Mouse (Mus musculus) midbrain, embryonic 12.5 days (tissue): ENCODE measurements around the gene Mypn. TPM values are rescaled to one million over a fixed set of nuclear protein-coding genes. Genes with fewer than 3 reads are reported as not detected.

Experiments used
- ATAC-seq: fragments of 200-750 bp; cut with Nextera tagmentation; 2 replicates; pipeline ENCODE4 v1.8.0; 2017; ENCODE audit warnings: low read depth, moderate TSS enrichment, moderate library complexity; ENCODE audit not compliant: low FRiP score
- H3K27ac ChIP-seq: fragments of 300-500 bp; sonication (generic); replicated peaks from 2 replicates; pipeline ENCODE4 v1.5.1; 2016; ENCODE audit warnings: mild to moderate bottlenecking
- H3K27me3 ChIP-seq: fragments of 300-500 bp; sonication (generic); 2 replicates; pipeline ENCODE4 v1.6.1; 2016; ENCODE audit warnings: mild to moderate bottlenecking
- H3K36me3 ChIP-seq: fragments of 300-500 bp; sonication (generic); 2 replicates; pipeline ENCODE4 v1.6.1; 2016
- H3K4me1 ChIP-seq: fragments of 300-500 bp; sonication (generic); 2 replicates; pipeline ENCODE4 v1.6.1; 2016
- H3K4me2 ChIP-seq: fragments of 300-500 bp; sonication (generic); replicated peaks from 2 replicates; pipeline ENCODE4 v1.6.1; 2016; ENCODE audit warnings: mild to moderate bottlenecking, moderate library complexity
- H3K4me3 ChIP-seq: fragments of 300-500 bp; sonication (generic); 2 replicates; pipeline ENCODE4 v1.5.1; 2016; ENCODE audit warnings: mild to moderate bottlenecking
- H3K9ac ChIP-seq: fragments of 300-500 bp; sonication (generic); replicated peaks from 2 replicates; pipeline ENCODE4 v1.6.1; 2016; ENCODE audit warnings: mild to moderate bottlenecking, moderate library complexity
- H3K9me3 ChIP-seq: fragments of 300-500 bp; sonication (generic); 2 replicates; pipeline ENCODE4 v1.6.1; 2016; ENCODE audit warnings: mild to moderate bottlenecking
- WGBS: fragments of 180-500 bp; shearing (Covaris S2); methylation state at CpG from one replicate; pipeline ENCODE4 v1.1.7; 2016; 5-methylcytosine and 5-hydroxymethylcytosine counted together
- polyA plus RNA-seq: library from polyadenylated mRNA; unstranded; fragments of >200 nt; fragmentation: Nextera tagmentation; extraction: Ambion mirVana; gene quantifications from 2 replicates; pipeline ENCODE4 v1.2.1, GENCODE M21; 2016

Gene Mypn
- polyA plus RNA-seq, 1 experiment from 2014 or later: 0.13 TPM

DNA sequence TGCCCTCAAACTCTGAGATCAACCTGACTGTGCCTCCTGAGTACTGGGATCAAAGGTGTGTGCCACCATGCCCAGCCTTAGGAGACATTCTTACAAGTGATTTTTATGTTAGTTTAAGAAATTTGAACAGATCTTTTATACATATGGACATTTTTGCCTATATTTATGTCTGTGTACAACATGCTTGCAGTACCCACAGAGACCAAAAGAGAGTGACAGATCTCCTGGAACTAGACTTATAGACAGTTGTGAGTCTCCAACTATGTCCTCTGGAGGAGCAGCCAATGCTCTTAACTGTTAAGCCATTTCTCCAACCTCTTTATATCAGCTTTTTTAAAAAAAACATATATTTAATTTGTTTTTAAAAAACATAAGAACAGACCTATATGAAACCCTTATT is 51.4 kb downstream of the Mypn start:
- Histone ChIP-seq H3K27me3 (no peaks in the 10 kb centered on the region), H3K27ac (no peak overlapping the region)
- ATAC-seq: no peak

DNA sequence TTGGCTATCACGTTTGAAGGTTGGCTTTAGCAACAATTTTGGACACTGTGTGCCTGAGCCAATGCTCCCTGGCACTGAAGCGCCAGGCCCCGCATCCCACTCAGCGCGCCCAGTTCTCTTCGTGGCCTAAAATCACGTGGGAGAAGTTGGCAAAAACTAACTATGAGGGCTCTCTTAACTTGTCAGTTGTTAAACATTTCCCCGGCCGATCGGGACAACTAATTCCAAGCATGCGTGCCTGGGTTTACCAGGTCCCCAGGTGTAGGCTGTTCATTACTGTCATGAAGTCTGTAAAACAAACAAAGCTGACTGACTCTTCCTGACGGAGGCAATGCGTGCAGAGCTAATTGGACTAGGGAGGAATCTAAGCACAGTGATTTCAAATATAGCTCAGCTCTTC is 61.1 kb downstream of the Mypn start:
- H3K9ac ChIP-seq: no peak overlapping the region
- ATAC-seq: no peak
- H3K9me3 ChIP-seq: no peaks in the 10 kb centered on the region
- H3K4me1 ChIP-seq: no peaks in the 10 kb centered on the region
- no peaks in the 10 kb centered on the region for H3K36me3 ChIP-seq
- H3K4me2 ChIP-seq: no peak overlapping the region
- no peak overlapping the region for H3K4me3 ChIP-seq
- no peak overlapping the region for H3K27ac ChIP-seq
- WGBS: 91% methylated on average over 13 of the region's 13 CpGs
- H3K27me3 ChIP-seq: no peaks in the 10 kb centered on the region

More for the DNA sequence above, 51.4 kb downstream of the Mypn start:
- H3K4me1 ChIP-seq: no peaks in the 10 kb centered on the region
- H3K4me3 ChIP-seq: no peak overlapping the region
- no peaks in the 10 kb centered on the region for H3K9me3 ChIP-seq
- no peaks in the 10 kb centered on the region for H3K36me3 ChIP-seq
- H3K4me2 ChIP-seq: no peak overlapping the region
- no peak overlapping the region for H3K9ac ChIP-seq

DNA sequence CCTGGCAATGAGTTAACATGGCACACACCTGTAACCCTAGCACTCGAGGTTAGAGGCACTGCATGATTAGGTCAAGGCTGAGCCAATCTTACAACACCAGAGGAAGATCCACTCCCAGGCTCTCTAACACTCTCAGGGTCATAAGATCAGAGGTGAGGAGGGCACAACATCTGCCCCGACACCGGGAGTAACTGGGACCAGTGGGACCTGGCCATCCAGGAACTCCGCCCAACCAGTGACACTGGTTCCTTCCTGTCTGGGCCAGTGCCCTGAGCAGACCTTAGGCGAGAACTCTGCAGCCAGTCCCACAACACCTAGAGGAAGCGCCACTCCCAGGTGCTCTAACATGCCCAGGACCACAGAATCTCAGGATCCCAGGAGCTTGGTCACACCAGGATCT is 67.3 kb downstream of the Mypn start:
- no peaks in the 10 kb centered on the region for H3K27me3 ChIP-seq
- H3K27ac ChIP-seq: no peak overlapping the region
- no peak overlapping the region for H3K4me2 ChIP-seq
- H3K4me1 ChIP-seq: no peaks in the 10 kb centered on the region
- ATAC-seq: no peak
- no peak overlapping the region for H3K9ac ChIP-seq
- no peak overlapping the region for H3K4me3 ChIP-seq
- H3K9me3 ChIP-seq: no peaks in the 10 kb centered on the region
- H3K36me3 ChIP-seq: no peaks in the 10 kb centered on the region
- WGBS: 89% methylated on average over 6 of the region's 6 CpGs

DNA sequence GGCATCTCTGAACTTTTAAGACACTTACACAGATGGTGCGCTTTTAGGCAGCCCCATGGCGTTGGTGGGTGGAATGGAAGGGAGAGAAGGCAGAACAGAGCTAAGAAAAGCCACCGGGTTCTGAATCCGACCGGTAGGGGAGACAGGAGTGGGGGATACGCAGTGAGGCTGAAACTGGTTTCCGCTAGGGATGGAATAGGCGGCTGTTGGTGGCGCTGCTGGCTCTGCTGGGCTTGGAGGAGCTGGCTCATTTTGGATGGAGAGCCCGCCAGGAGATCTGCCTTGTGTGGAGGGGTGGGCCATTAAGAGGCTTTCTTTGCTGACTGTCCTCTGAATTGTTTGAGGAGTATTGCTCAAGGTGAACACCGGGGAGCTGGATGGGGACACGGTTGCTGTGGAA is 68.1 kb downstream of the Mypn start:
- Histone ChIP-seq H3K27ac (no peak overlapping the region), H3K4me2 (no peak overlapping the region), H3K4me3 (no peak overlapping the region), H3K27me3 (no peaks in the 10 kb centered on the region), H3K4me1 (no peaks in the 10 kb centered on the region), H3K36me3 (no peaks in the 10 kb centered on the region), H3K9ac (no peak overlapping the region), H3K9me3 (no peaks in the 10 kb centered on the region)
- WGBS: 53% methylated on average over 12 of the region's 12 CpGs
- no peak for ATAC-seq

DNA sequence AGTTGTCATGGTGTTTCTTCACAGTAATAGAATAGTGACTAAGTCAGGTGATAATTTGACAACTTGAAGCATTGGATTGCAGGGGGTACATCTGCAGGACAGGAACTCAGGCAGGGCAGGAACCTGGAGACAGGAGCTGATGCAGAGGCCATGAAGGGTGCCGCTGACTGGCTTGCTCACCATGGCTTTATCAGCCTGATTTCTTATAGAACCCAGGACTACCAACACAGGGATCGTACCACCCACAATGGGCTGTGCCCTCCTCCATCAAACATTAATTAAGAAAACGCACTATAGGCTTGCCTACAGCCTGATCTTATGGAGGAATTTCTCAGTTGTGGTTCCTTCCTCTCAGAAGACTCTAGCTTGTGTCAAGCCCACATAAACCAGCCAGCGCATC is 70.4 kb downstream of the Mypn start:
- Histone ChIP-seq H3K4me3 (no peak overlapping the region), H3K4me2 (no peak overlapping the region), H3K9me3 (no peaks in the 10 kb centered on the region), H3K4me1 (no peaks in the 10 kb centered on the region), H3K27ac (no peak overlapping the region), H3K27me3 (no peaks in the 10 kb centered on the region), H3K9ac (no peak overlapping the region), H3K36me3 (no peaks in the 10 kb centered on the region)
- no peak for ATAC-seq
- WGBS: 89% methylated on average over 4 of the region's 4 CpGs

DNA sequence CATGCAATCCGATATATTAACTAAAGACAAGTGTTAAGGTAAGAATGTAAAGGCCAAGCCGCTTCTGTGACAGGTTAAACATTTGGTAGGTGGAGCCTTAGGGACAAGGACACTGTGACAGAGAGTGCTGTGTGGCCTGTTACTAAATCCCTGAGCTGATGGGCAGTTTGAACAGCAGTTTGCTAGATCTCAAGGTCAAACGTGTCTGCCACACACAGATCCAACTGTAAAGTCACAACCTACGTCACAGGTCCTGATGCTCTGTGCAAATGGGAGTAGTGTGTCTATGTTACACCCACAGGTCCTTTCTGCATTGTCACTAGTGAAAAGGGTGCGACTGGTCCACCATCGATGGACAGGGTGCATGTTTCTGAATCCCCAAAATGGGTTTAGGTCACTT is 71.4 kb downstream of the Mypn start:
- WGBS: 92% methylated on average over 6 of the region's 6 CpGs
- Histone ChIP-seq H3K9me3 (no peaks in the 10 kb centered on the region), H3K9ac (no peak overlapping the region), H3K4me3 (no peak overlapping the region), H3K27me3 (no peaks in the 10 kb centered on the region), H3K27ac (no peak overlapping the region), H3K36me3 (no peaks in the 10 kb centered on the region), H3K4me1 (no peaks in the 10 kb centered on the region), H3K4me2 (no peak overlapping the region)
- no peak for ATAC-seq

DNA sequence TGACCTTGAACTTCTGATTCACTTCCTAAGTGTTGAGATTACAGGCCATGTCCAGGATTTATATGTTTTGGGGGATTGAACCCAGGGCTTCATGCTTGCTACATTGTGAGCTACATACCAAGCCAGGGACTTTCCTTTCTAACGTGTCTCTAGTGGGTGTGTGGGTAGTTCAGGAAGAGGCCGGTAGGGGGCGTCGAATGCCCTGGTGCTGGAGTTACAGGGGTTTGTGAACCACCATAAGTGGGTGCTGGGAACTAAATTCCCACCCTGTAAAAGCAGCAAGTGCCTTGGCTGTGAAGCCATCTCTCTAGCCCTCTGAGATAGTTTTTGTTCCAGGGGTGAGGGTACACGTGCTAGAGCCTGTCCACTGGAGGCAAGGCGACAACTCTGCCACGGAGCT is 73.3 kb downstream of the Mypn start:
- Histone ChIP-seq H3K9me3 (no peaks in the 10 kb centered on the region), H3K4me3 (no peak overlapping the region), H3K4me1 (no peaks in the 10 kb centered on the region), H3K4me2 (no peak overlapping the region), H3K27me3 (no peaks in the 10 kb centered on the region), H3K36me3 (no peaks in the 10 kb centered on the region), H3K9ac (no peak overlapping the region), H3K27ac (no peak overlapping the region)
- ATAC-seq: no peak
- 77% methylated on average over 7 of the region's 7 CpGs for WGBS

DNA sequence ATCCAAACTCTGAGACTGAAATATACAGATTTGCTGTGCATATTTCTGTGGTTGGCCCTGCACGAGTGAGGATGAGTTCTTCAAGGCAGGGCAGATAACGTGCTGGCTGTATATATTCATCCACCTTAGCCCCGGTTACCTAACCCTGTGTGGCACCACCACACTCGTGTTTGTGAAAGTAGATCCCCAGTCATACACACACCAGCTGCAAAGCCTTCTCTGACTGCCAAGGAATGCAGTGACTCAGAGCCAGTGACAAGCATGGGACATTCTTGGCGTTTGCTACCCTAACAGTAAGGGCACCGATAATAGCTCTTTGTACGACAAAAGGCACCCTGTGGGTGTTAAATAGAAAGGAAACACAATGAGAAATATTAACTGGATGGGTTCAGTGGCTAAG is 75.5 kb downstream of the Mypn start:
- Histone ChIP-seq H3K27ac (no peak overlapping the region), H3K4me1 (no peaks in the 10 kb centered on the region)

DNA sequence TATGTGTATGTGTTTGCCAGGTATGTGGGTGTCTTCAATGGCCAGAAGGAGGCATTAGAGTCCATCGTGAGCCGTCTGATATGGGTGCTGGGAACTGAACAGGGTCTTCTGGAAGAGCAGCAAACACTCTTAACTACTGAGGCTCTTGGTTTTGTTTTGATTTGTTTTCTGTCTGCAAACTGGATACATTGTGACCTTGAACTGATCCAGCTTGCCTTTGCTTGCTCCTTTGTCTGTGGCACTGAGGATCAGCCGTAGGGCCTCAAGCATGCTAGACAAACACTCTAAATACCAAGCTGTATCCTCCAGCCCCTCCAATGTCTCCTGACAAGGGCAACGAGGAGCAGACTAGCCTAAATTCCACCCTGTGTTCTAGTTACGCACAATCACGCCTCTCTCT is 76.6 kb downstream of the Mypn start:
- H3K9ac ChIP-seq: no peak overlapping the region
- H3K4me1 ChIP-seq: no peaks in the 10 kb centered on the region
- no peak overlapping the region for H3K4me3 ChIP-seq
- no peak overlapping the region for H3K4me2 ChIP-seq
- ATAC-seq: no peak
- H3K27me3 ChIP-seq: no peaks in the 10 kb centered on the region
- H3K9me3 ChIP-seq: no peaks in the 10 kb centered on the region
- no peak overlapping the region for H3K27ac ChIP-seq
- WGBS: 90% methylated on average over 6 of the region's 6 CpGs
- no peaks in the 10 kb centered on the region for H3K36me3 ChIP-seq

More for the DNA sequence above, 75.5 kb downstream of the Mypn start:
- Histone ChIP-seq H3K36me3 (no peaks in the 10 kb centered on the region), H3K27me3 (no peaks in the 10 kb centered on the region), H3K9me3 (no peaks in the 10 kb centered on the region), H3K4me2 (no peak overlapping the region), H3K9ac (no peak overlapping the region), H3K4me3 (no peak overlapping the region)
- 78% methylated on average over 7 of the region's 7 CpGs for WGBS
- ATAC-seq: no peak

DNA sequence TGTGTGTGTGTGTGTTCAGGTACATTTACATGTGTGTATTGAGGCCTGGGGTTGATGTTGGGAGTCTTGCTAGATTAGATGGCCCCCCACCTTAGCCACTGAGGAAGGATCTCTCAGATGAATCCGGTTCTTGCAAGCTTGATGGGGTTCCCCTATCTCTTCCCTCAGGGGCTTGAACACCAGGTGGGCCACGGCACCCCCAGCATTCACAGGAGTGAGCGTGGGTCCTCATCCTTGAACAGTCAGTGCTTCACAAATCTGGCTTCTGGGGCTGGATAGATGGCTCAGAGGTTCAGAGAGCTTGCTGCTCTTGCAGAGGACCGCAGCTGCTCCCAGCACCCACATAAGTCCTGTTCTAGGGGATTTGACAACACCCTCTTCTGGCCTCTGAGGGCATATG is 77.6 kb downstream of the Mypn start:
- H3K27ac ChIP-seq: no peak overlapping the region
- WGBS: 91% methylated on average over 4 of the region's 4 CpGs
- ATAC-seq: no peak

DNA sequence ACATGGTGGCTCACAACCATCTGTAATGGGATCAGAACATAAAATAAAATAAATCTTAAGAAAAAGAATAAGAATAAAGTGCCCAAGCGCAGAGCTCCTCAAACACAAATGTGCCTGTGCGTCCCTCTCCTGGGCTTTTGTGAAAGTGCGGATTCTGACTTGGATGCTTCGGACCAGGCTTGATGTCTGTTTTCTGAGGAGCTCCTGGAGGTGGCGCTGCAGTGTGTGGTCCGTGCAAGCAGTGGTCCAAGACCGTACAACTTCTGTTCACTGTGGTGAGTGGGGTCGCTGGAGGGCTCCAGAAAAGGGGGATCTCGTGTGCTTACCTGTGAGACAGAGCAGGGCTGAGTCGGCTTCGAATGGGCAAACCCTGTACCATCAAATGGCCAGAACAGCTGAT is 78.4 kb downstream of the Mypn start:
- H3K36me3 ChIP-seq: no peaks in the 10 kb centered on the region
- 35% methylated on average over 11 of the region's 11 CpGs for WGBS
- H3K27me3 ChIP-seq: no peaks in the 10 kb centered on the region
- H3K9me3 ChIP-seq: no peaks in the 10 kb centered on the region
- H3K4me1 ChIP-seq: no peaks in the 10 kb centered on the region
- H3K4me2 ChIP-seq: no peak overlapping the region
- no peak overlapping the region for H3K4me3 ChIP-seq
- no peak for ATAC-seq
- no peak overlapping the region for H3K27ac ChIP-seq
- no peak overlapping the region for H3K9ac ChIP-seq

More for the DNA sequence above, 77.6 kb downstream of the Mypn start:
- Histone ChIP-seq H3K9ac (no peak overlapping the region), H3K36me3 (no peaks in the 10 kb centered on the region), H3K9me3 (no peaks in the 10 kb centered on the region), H3K4me3 (no peak overlapping the region), H3K27me3 (no peaks in the 10 kb centered on the region), H3K4me2 (no peak overlapping the region), H3K4me1 (no peaks in the 10 kb centered on the region)

DNA sequence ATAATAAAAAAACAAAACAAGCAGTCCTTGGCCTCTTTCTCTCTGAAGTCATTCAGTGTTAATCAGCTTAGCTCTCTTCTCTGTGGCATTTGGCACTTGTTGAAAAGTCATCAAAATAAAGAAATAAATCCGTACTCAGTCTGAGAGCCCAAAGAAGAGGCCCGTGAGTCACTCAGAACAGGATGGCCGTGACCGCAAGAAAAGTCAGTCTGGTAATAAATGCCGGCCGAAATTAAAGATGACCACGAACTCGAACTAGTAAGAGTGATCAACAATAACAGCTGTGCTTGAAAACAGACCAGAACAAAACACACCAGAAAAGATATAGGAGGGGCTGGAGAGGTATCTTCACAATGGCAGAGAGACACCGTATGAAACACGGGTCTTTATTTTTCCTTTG is 79.7 kb downstream of the Mypn start:
- ATAC-seq: no peak
- Histone ChIP-seq H3K9ac (no peak overlapping the region), H3K4me2 (no peak overlapping the region), H3K36me3 (no peaks in the 10 kb centered on the region), H3K27me3 (no peaks in the 10 kb centered on the region), H3K4me1 (no peaks in the 10 kb centered on the region), H3K4me3 (no peak overlapping the region), H3K27ac (no peak overlapping the region), H3K9me3 (no peaks in the 10 kb centered on the region)
- WGBS: 85% methylated on average over 10 of the region's 10 CpGs

DNA sequence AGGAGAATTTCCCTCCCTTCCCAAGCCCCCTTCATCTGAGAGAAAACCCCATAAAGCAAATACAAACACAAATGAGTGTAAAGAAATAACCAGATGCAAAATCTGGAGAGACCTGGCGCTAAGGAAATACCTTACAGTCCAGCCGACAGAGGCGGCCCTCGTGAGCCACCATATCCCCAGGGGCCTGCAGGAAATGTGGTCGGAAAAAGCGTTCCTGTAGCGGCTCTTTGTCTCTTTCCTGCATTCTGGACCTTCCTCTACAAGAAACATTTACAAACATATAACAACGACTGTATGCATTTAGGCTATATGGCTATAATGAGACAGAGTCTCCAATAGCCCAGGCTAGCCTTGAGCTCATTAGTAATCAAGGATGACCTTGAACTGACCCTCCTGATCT is 80.6 kb downstream of the Mypn start:
- no peaks in the 10 kb centered on the region for H3K27me3 ChIP-seq
- ATAC-seq: no peak
- no peak overlapping the region for H3K9ac ChIP-seq
- H3K4me1 ChIP-seq: no peaks in the 10 kb centered on the region
- no peaks in the 10 kb centered on the region for H3K9me3 ChIP-seq
- 88% methylated on average over 8 of the region's 8 CpGs for WGBS
- no peak overlapping the region for H3K27ac ChIP-seq
- H3K36me3 ChIP-seq: no peaks in the 10 kb centered on the region
- H3K4me3 ChIP-seq: no peak overlapping the region
- H3K4me2 ChIP-seq: no peak overlapping the region
